Mouse (Mus musculus): ENCODE results near the gene Gm11042.

- TF ChIP-seq POLR2A (IDR thresholded peaks at IDR 0.05; ENCODE audit: borderline replicate concordance, low read depth, low read length): no peak
- no peak for TF ChIP-seq CTCF (IDR thresholded peaks at IDR 0.05; ENCODE audit: low read depth, low read length)
These were observed 47.4 kb downstream of the Gm11042 start for GRCm38 (mm10) chr12:74268644-74269285.
